Mouse (Mus musculus) kidney, embryonic 15.5 days (tissue): Measurements from ENCODE around the gene Gtf2ird1. TPM values are rescaled to one million over a fixed set of nuclear protein-coding genes. Genes with fewer than 3 reads are reported as not detected.
A peak's percentile ranks its signal among the peaks of the same experiment; 100 is the strongest.

Source experiments
- ATAC-seq: fragments of 200-750 bp; cut with Nextera tagmentation; replicated peaks from 2 replicates; pipeline ENCODE4 v1.8.0; 2017; ENCODE audit warnings: moderate TSS enrichment; ENCODE audit not compliant: low FRiP score
- H3K27ac ChIP-seq: fragments of 300-500 bp; sonication (generic); 2 replicates; pipeline ENCODE4 v1.5.1; 2015; ENCODE audit warnings: mild to moderate bottlenecking, inconsistent platforms
- H3K27me3 ChIP-seq: fragments of 300-500 bp; sonication (generic); 2 replicates; pipeline ENCODE4 v1.6.1; 2015; ENCODE audit warnings: inconsistent platforms
- H3K36me3 ChIP-seq: fragments of 300-500 bp; sonication (generic); 2 replicates; pipeline ENCODE4 v1.6.1; 2015; ENCODE audit warnings: inconsistent platforms
- H3K4me1 ChIP-seq: fragments of 300-500 bp; sonication (generic); 2 replicates; pipeline ENCODE4 v1.6.1; 2015; ENCODE audit warnings: inconsistent platforms
- H3K4me2 ChIP-seq: fragments of 300-500 bp; sonication (generic); 2 replicates; pipeline ENCODE4 v1.6.1; 2015; ENCODE audit warnings: moderate library complexity, mild to moderate bottlenecking, inconsistent platforms
- H3K4me3 ChIP-seq: fragments of 300-500 bp; sonication (generic); replicated peaks from 2 replicates; pipeline ENCODE4 v1.5.1; 2015; ENCODE audit warnings: mild to moderate bottlenecking, inconsistent platforms
- H3K9ac ChIP-seq: fragments of 300-500 bp; sonication (generic); 2 replicates; pipeline ENCODE4 v1.6.1; 2015; ENCODE audit warnings: mild to moderate bottlenecking, inconsistent platforms
- H3K9me3 ChIP-seq: fragments of 300-500 bp; sonication (generic); replicated peaks from 2 replicates; pipeline ENCODE4 v1.6.1; 2016; ENCODE audit warnings: inconsistent platforms
- WGBS: fragments of 180-500 bp; shearing (Covaris S2); methylation state at CpG from one replicate; pipeline ENCODE4 v1.1.7; 2015; ENCODE audit warnings: mixed read lengths; 5-methylcytosine and 5-hydroxymethylcytosine counted together
- polyA plus RNA-seq: library from polyadenylated mRNA; unstranded; fragments of >200 nt; fragmentation: Nextera tagmentation; extraction: Ambion mirVana; gene quantifications from 2 replicates; pipeline ENCODE4 v1.2.1, GENCODE M21; 2015

The Gtf2ird1 gene
- polyA plus RNA-seq, 1 experiment from 2014 or later: 84.3 TPM

- peaks cover 26% of the 10 kb centered on the region for H3K36me3 ChIP-seq
- no peak overlapping the region for H3K4me2 ChIP-seq
- no peaks in the 10 kb centered on the region for H3K27me3 ChIP-seq
- H3K4me1 ChIP-seq: peaks cover 50% of the 10 kb centered on the region
- H3K9ac ChIP-seq: no peak overlapping the region
- H3K4me3 ChIP-seq: no peak overlapping the region
- H3K27ac ChIP-seq: no peak overlapping the region
- no peaks in the 10 kb centered on the region for H3K9me3 ChIP-seq
- WGBS: 95% methylated on average over 7 of the region's 7 CpGs
- ATAC-seq: no peak
Observed at GRCm38 (mm10) chr5:134439481-134439880, 17.0 kb downstream of the Gtf2ird1 start.

DNA sequence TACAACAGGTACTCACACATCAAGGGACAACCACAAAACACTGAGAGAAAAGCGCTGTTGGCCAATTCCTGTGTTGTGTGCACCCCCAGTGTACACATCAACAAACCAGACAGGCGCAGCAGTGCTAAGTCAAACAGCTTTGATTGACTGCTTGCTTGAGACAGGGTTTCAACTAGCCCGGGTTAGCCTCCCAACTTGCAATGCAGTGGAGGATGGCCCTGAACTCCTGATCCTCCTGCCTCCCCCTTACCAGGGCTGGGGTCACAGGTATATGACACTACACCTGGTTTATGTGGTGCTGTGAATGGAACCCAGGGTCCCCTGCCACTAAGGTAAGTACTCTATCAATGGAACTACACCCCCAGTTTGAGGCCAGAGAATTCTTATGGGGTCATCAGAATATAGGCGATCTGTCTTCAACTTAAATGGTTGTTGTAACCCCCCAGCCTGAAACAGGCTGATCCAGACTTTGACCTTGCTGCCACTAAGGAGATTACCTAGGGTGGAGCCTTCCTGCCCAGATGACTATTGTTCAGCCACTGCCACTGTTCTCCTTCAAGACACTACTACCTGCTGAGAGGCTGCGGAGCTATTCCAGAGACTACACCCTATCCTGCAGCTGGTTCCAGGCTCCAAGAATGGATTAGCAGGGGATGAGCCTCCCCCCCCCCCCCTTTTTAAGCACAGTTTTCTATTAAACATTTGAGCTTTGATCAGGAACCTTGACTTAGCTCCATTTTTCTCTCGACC is 17.7 kb downstream of the Gtf2ird1 start:
- H3K4me1 ChIP-seq: peaks cover 49% of the 10 kb centered on the region
- H3K9me3 ChIP-seq: no peaks in the 10 kb centered on the region
- ATAC-seq: no peak
- H3K4me2 ChIP-seq: no peak overlapping the region
- H3K36me3 ChIP-seq: peaks cover 24% of the 10 kb centered on the region
- no peak overlapping the region for H3K4me3 ChIP-seq
- H3K9ac ChIP-seq: no peak overlapping the region
- 94% methylated on average over 6 of the region's 6 CpGs for WGBS
- H3K27ac ChIP-seq: no peak overlapping the region
- H3K27me3 ChIP-seq: no peaks in the 10 kb centered on the region

DNA sequence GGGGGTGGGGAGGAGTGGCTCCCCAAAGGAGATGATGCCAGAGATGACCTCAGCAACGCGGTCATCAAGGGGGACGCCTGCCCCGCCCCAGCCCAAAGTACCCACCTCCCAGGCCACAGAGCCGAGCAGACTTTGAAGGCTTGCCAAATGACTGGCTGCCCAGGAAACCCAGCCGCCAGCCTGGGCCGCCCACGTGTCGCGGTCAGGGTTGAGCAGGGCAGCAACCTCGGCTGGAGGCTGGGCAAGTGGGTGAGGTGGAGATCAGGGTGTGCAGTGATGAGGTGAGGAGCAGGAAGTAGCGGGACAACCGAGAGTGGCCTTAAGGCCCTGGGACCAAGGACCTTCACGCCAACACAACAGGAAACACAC is 19.1 kb downstream of the Gtf2ird1 start:
- H3K27ac ChIP-seq: peak overlapping the region; percentile 37
- peaks cover 57% of the 10 kb centered on the region for H3K4me1 ChIP-seq
- WGBS: 51% methylated on average over 14 of the region's 14 CpGs
- H3K36me3 ChIP-seq: peaks cover 13% of the 10 kb centered on the region
- no peak overlapping the region for H3K4me2 ChIP-seq
- H3K27me3 ChIP-seq: no peaks in the 10 kb centered on the region
- ATAC-seq: peak; percentile 30; the same call in 1 of the 2 replicates
- H3K9ac ChIP-seq: no peak overlapping the region
- no peaks in the 10 kb centered on the region for H3K9me3 ChIP-seq
- no peak overlapping the region for H3K4me3 ChIP-seq

DNA sequence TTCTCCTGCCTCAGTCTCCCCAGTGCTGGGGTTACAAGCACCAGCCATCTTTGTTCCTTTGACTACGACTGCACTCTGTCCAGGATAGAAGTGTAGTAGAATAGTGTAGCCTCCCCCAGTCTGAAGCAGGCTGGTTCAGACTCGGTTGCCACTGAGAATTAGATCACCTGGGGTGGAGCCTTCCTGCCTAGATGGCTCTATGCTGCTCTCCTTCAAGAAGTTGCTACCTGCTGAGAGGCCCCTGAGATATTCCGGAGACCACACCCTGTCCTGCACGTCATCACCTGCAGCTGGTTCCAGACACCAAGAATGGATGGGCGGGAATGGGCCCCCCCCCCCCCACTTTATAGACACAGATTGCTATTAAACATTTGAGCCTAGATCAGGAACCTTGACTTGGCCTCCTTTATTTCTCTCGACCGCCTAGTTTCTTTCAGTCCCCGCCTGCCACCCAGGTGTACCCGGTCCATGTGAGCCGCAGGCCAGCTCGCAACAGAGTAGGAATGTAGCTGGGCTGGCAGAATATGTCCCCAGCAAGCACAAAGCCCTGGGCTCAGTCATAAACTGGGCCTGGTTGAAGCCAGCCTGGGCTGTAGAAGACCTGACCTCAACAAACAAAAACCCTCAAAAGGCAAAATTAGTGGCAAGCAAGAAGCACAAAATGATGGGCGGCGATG is 19.6 kb downstream of the Gtf2ird1 start:
- no peaks in the 10 kb centered on the region for H3K9me3 ChIP-seq
- peaks cover 11% of the 10 kb centered on the region for H3K36me3 ChIP-seq
- H3K4me1 ChIP-seq: peaks cover 57% of the 10 kb centered on the region
- no peak overlapping the region for H3K4me2 ChIP-seq
- no peaks in the 10 kb centered on the region for H3K27me3 ChIP-seq
- WGBS: 87% methylated on average over 13 of the region's 13 CpGs
- H3K27ac ChIP-seq: peak overlapping the region; percentile 37; the same call in 1 of the 2 replicates
- H3K9ac ChIP-seq: no peak overlapping the region
- ATAC-seq: no peak
- H3K4me3 ChIP-seq: no peak overlapping the region

DNA sequence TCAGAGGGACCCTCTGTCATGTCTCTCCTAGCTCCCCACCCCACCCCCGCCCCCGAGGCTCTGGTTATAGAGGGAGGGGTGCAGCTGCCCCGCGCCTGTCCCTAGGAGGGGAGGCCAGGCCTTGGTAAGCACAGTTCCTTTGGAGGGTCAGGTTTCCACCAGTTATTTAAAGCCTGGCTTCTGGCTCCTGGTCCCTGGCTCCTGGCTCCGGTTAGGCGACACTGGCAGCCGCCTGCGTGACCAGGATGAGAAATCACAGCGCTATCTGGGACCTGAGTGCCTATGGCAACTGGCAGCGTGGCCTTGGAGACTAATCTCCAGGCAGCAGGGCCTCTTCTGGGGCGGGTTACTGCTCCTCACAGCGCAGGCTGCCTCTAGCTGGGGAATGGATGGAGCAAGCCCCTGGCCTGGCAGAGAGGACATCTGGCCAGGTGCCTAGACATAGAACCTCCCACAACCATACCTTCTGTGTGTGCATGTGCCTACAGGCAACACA is 20.6 kb downstream of the Gtf2ird1 start:
- peaks cover 11% of the 10 kb centered on the region for H3K36me3 ChIP-seq
- no peaks in the 10 kb centered on the region for H3K27me3 ChIP-seq
- H3K4me2 ChIP-seq: no peak overlapping the region
- H3K4me3 ChIP-seq: no peak overlapping the region
- H3K4me1 ChIP-seq: peaks cover 52% of the 10 kb centered on the region
- ATAC-seq: peak; percentile 19; the same call in 1 of the 2 replicates
- no peak overlapping the region for H3K9ac ChIP-seq
- no peaks in the 10 kb centered on the region for H3K9me3 ChIP-seq
- peak overlapping the region; percentile 75 for H3K27ac ChIP-seq
- 25% methylated on average over 12 of the region's 12 CpGs for WGBS

- Histone ChIP-seq H3K27me3 (no peaks in the 10 kb centered on the region), H3K9ac (no peak overlapping the region), H3K4me2 (no peak overlapping the region)
Observed at GRCm38 (mm10) chr5:134433137-134433536, 23.4 kb downstream of the Gtf2ird1 start.

DNA sequence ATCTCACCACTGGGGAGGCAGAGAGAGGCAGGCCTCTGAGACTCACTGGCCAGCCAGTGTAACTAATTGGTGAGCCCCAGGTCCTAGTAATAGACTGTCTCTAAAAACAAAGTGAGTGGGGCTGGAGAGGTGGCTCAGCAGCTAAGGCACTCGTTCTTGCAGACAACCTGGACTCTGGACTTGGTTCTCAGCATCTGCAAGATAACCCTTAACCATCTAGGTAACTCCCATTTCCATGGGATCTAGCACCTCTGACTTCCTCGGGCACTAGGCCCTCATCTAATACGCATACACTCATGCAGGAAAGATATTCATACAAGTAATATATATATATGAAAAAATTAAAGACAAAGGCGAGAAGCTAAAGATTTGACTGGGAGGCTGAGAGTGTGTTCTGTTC is 26.4 kb downstream of the Gtf2ird1 start:
- WGBS: 73% methylated on average over 4 of the region's 4 CpGs
- H3K9me3 ChIP-seq: no peaks in the 10 kb centered on the region
- no peak overlapping the region for H3K4me3 ChIP-seq
- ATAC-seq: no peak
- no peaks in the 10 kb centered on the region for H3K27me3 ChIP-seq
- peaks cover 9% of the 10 kb centered on the region; the same call in 1 of the 2 replicates for H3K4me1 ChIP-seq
- H3K9ac ChIP-seq: no peak overlapping the region
- no peak overlapping the region for H3K27ac ChIP-seq
- H3K4me2 ChIP-seq: no peak overlapping the region
- H3K36me3 ChIP-seq: peaks cover 6% of the 10 kb centered on the region; the same call in 1 of the 2 replicates

More at GRCm38 (mm10) chr5:134433137-134433536, 23.4 kb downstream of the Gtf2ird1 start:
- no peak overlapping the region for H3K4me3 ChIP-seq
- H3K9me3 ChIP-seq: no peaks in the 10 kb centered on the region
- peaks cover 6% of the 10 kb centered on the region; the same call in 1 of the 2 replicates for H3K36me3 ChIP-seq
- no peak for ATAC-seq
- no peak overlapping the region for H3K27ac ChIP-seq
- WGBS: 58% methylated on average over 10 of the region's 10 CpGs
- H3K4me1 ChIP-seq: peaks cover 36% of the 10 kb centered on the region

DNA sequence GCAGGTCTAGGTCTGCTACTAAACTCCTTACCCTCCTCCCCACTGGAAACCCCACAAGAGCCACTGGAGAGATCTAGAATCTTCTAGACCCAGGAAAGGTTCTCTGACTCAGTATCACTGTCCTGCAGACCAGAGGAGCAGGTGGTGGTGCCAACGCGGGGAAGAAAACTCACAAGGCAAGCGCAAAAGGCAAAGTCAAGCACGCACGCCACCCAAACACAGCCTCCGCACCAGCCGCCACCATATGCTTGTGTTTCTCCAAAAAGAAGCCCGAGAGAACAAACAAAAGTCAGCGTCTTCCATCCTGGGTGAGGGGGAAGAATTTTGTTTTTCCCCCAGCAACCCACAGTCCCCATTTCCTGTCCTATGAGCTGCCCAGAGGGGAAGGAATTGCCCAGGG is 28.9 kb downstream of the Gtf2ird1 start:
- Histone ChIP-seq H3K4me2 (no peak overlapping the region), H3K9me3 (no peaks in the 10 kb centered on the region), H3K4me3 (no peak overlapping the region), H3K4me1 (no peaks in the 10 kb centered on the region), H3K9ac (no peak overlapping the region), H3K27me3 (no peaks in the 10 kb centered on the region), H3K27ac (no peak overlapping the region), H3K36me3 (peaks cover 20% of the 10 kb centered on the region)
- ATAC-seq: no peak
- 92% methylated on average over 9 of the region's 9 CpGs for WGBS

GRCm38 (mm10) chr5:134425601-134426000 is 30.9 kb downstream of the Gtf2ird1 start:
- H3K4me1 ChIP-seq: no peaks in the 10 kb centered on the region
- H3K27ac ChIP-seq: no peak overlapping the region
- H3K9me3 ChIP-seq: no peaks in the 10 kb centered on the region
- no peak overlapping the region for H3K4me3 ChIP-seq
- 90% methylated on average over 8 of the region's 8 CpGs for WGBS
- no peaks in the 10 kb centered on the region for H3K27me3 ChIP-seq
- H3K9ac ChIP-seq: no peak overlapping the region
- peaks cover 21% of the 10 kb centered on the region for H3K36me3 ChIP-seq
- no peak for ATAC-seq
- no peak overlapping the region for H3K4me2 ChIP-seq

DNA sequence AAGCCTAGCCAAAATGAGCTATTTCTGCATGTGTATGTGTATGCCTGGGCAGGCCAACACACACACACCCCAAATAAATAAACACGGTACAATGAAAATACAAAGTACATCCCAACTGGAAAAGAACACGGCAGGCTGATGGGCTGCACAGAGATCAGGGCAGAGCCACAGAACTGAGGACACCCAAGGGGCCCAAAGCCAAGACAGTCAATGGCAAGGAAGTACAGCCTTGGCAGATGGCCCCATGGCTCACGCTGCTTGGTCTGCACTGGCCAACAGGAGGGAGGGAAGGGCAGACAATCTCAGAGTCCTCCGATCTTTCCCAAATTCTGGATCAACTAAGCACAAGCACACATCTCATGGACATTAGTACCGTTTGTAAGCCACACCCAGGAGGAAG is 32.6 kb downstream of the Gtf2ird1 start:
- Histone ChIP-seq H3K4me3 (no peak overlapping the region), H3K27ac (no peak overlapping the region), H3K9ac (no peak overlapping the region), H3K4me2 (no peak overlapping the region), H3K27me3 (no peaks in the 10 kb centered on the region), H3K36me3 (peaks cover 21% of the 10 kb centered on the region), H3K9me3 (no peaks in the 10 kb centered on the region), H3K4me1 (peaks cover 2% of the 10 kb centered on the region; the same call in 1 of the 2 replicates)
- no peak for ATAC-seq
- 85% methylated on average over 5 of the region's 5 CpGs for WGBS

- Histone ChIP-seq H3K4me3 (no peak overlapping the region), H3K9ac (no peak overlapping the region), H3K27ac (no peak overlapping the region), H3K4me2 (no peak overlapping the region), H3K4me1 (peaks cover 2% of the 10 kb centered on the region; the same call in 1 of the 2 replicates), H3K27me3 (no peaks in the 10 kb centered on the region), H3K36me3 (peaks cover 15% of the 10 kb centered on the region; the same call in 1 of the 2 replicates), H3K9me3 (no peaks in the 10 kb centered on the region)
- 85% methylated on average over 6 of the region's 6 CpGs for WGBS
- no peak for ATAC-seq
Observed at GRCm38 (mm10) chr5:134423372-134423771, 33.1 kb downstream of the Gtf2ird1 start.

DNA sequence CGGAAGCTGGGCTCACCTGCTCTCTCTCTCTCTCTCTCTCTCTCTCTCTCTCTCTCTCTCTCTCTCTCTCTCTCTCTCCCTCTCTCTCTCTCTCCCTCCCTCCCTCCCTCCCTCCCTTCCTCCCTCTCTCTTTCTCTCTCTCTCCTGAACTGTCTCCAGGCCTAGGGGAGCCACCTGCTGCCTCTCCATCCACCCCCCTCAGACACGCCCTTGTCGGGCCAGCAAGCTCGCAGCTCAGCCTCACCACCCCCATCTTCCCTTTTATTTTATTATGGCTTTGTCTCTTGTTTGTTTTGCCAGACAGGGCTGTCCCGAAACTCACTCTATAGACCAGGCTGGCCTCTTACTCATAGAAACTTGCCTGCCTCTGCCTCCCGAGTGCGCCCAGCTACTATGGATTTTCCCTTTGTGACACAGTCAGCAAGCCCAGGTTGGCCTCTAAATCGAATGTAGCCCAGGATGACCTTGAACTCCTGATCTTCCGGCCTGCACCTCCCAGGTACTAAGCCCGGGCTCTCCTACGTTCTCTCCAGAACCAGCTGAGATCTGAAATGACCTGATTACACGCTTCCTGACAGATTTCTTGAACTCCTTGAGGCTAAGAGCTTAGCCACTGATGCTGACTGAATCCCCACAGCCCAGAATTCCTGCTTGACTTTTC is 34.1 kb downstream of the Gtf2ird1 start:
- H3K27ac ChIP-seq: no peak overlapping the region
- peaks cover 24% of the 10 kb centered on the region; the same call in 1 of the 2 replicates for H3K36me3 ChIP-seq
- H3K4me1 ChIP-seq: peaks cover 2% of the 10 kb centered on the region; the same call in 1 of the 2 replicates
- ATAC-seq: no peak
- H3K4me2 ChIP-seq: no peak overlapping the region
- H3K9me3 ChIP-seq: no peaks in the 10 kb centered on the region
- 94% methylated on average over 12 of the region's 12 CpGs for WGBS
- H3K27me3 ChIP-seq: no peaks in the 10 kb centered on the region
- no peak overlapping the region for H3K4me3 ChIP-seq
- H3K9ac ChIP-seq: no peak overlapping the region
